Mouse (Mus musculus) intestine, embryonic 14.5 days (tissue): ENCODE data around the gene Pias1. TPM values are rescaled to one million over a fixed set of nuclear protein-coding genes. Genes with fewer than 3 reads are reported as not detected.

Experiments used
- ATAC-seq: fragments of 200-750 bp; cut with Nextera tagmentation; replicated peaks from 2 replicates; pipeline ENCODE4 v1.8.0; 2017; ENCODE audit warnings: low read depth, moderate number of reproducible peaks, moderate TSS enrichment, moderate library complexity; ENCODE audit not compliant: low FRiP score, low TSS enrichment
- DNase-seq: peaks from one replicate; pipeline ENCODE4 v3.0.0-alpha.2; 2018; ENCODE audit warnings: low spot score
- H3K27ac ChIP-seq: fragments of 300-500 bp; sonication (generic); 2 replicates; pipeline ENCODE4 v1.5.1; 2014; ENCODE audit warnings: low read depth, mild to moderate bottlenecking, control low read depth
- H3K27me3 ChIP-seq: fragments of 300-500 bp; sonication (generic); replicated peaks from 2 replicates; pipeline ENCODE4 v1.6.1; 2014; ENCODE audit warnings: low read length, control low read depth; ENCODE audit not compliant: control insufficient read depth, insufficient read depth
- H3K36me3 ChIP-seq: fragments of 300-500 bp; sonication (generic); 2 replicates; pipeline ENCODE4 v1.6.1; 2014; ENCODE audit warnings: low read length, control low read depth; ENCODE audit not compliant: control insufficient read depth, insufficient read depth
- H3K4me1 ChIP-seq: fragments of 300-500 bp; sonication (generic); replicated peaks from 2 replicates; pipeline ENCODE4 v1.6.1; 2014; ENCODE audit warnings: low read length, control low read depth, mixed read lengths; ENCODE audit not compliant: control insufficient read depth, insufficient read depth
- H3K4me2 ChIP-seq: fragments of 300-500 bp; sonication (generic); 2 replicates; pipeline ENCODE4 v1.6.1; 2014; ENCODE audit warnings: low read length
- H3K4me3 ChIP-seq: fragments of 300-500 bp; sonication (generic); 2 replicates; pipeline ENCODE4 v1.5.1; 2014; ENCODE audit warnings: low read depth, low read length, control low read depth, mixed read lengths
- H3K9ac ChIP-seq: fragments of 300-500 bp; sonication (generic); 2 replicates; pipeline ENCODE4 v1.6.1; 2014; ENCODE audit warnings: mild to moderate bottlenecking, low read length
- H3K9me3 ChIP-seq: fragments of 300-500 bp; sonication (generic); 2 replicates; pipeline ENCODE4 v1.6.1; 2016; ENCODE audit warnings: low read length, control low read depth; ENCODE audit not compliant: control insufficient read depth
- WGBS: fragments of 180-500 bp; shearing (Covaris S2); extraction: QIAGEN DNeasy Blood & Tissue Kit; methylation state at CpG from one replicate; pipeline ENCODE4 v1.1.7; 2014; 5-methylcytosine and 5-hydroxymethylcytosine counted together
- polyA plus RNA-seq: library from polyadenylated mRNA; unstranded; fragments of >200 nt; fragmentation: Nextera tagmentation; extraction: Ambion mirVana; gene quantifications from 2 replicates; pipeline ENCODE4 v1.2.1, GENCODE M21; 2014

Pias1 gene
- polyA plus RNA-seq, 1 experiment from 2014 or later, result 51.4 TPM

DNA sequence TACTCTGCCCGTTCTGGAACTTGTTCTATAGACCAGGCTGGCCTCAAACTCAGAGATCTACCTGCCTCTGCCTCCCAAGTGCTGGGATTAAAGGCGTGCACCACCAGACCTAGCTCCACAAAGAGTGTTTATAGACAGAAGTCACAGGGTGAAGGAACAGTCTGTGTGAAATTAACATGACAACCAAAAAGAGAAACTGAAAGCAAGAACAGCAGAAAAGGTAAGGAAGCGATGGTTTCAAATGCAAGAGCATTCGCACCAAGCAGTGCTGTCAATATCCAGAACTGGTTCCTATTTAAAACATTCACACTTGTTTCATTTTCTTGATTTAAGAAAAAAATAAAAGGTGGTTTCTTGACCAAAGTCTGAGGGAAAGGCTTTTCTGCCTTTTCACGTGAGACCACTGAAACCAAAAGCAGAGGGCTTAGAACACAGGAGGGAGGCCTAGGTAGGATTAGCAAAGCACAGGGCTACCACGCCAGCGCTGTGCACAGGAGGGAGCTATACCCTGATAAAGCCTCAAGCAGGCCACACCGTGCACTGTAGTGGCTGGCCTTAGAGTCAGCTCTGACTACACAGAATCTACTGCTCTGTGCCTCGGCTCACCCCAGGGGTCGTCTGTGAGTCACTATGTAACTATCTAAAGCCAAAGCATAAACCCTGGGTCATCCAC is 15.5 kb downstream of the Pias1 start:
- Histone ChIP-seq H3K4me3 (no peak overlapping the region), H3K4me1 (peaks cover 4% of the 10 kb centered on the region), H3K9me3 (no peaks in the 10 kb centered on the region), H3K9ac (no peak overlapping the region), H3K36me3 (no peaks in the 10 kb centered on the region), H3K27me3 (no peaks in the 10 kb centered on the region), H3K4me2 (no peak overlapping the region), H3K27ac (no peak overlapping the region)
- ATAC-seq (no peak; the same call in 1 of the 2 replicates), DNase-seq (no peak)
- 54% methylated on average over 10 of the region's 10 CpGs for WGBS

DNA sequence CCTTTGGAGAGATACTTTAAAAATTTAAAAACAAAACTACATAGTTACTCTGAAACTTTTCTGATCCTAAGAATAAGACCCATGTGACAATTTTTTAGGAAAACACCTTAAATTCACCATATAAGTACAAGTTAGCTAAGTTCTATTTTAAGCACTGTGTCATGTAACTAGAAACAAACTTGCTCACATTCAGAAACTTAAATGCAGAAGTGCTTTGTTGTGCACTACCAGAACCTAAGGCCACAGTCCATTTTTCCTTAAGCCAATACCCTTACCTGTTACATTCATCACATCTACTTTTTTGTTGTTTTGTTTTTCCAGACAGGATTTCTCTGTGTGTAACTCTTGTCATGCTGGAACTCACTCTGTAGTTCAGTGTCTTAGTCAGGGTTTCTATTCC is 17.4 kb downstream of the Pias1 start:
- Histone ChIP-seq H3K4me1 (no peaks in the 10 kb centered on the region; the same call in none of the 2 replicates), H3K9me3 (no peaks in the 10 kb centered on the region), H3K4me2 (no peak overlapping the region), H3K27me3 (no peaks in the 10 kb centered on the region), H3K27ac (no peak overlapping the region), H3K9ac (no peak overlapping the region), H3K4me3 (no peak overlapping the region), H3K36me3 (no peaks in the 10 kb centered on the region)
- DNase-seq (no peak), ATAC-seq (no peak)

DNA sequence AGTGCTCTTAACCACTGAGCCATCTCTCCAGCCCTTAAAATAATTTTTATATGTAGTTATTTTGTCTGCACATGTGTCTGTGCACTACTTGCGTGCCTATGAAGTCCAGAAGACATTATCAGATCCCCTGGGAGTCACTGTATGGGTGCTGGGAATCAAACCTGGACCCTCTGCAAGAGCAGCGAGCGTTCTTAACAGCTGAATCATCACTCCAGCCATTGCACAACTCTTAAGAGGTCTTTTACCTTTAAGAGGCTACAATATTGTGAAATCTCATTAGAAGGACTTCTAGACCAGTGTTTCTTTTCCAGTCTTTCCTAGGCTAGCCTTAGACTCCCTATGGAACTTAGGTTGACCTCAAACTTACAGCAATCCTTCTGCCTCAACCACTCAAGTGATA is 21.7 kb downstream of the Pias1 start:
- WGBS, result 91% methylated on average over 3 of the region's 3 CpGs

DNA sequence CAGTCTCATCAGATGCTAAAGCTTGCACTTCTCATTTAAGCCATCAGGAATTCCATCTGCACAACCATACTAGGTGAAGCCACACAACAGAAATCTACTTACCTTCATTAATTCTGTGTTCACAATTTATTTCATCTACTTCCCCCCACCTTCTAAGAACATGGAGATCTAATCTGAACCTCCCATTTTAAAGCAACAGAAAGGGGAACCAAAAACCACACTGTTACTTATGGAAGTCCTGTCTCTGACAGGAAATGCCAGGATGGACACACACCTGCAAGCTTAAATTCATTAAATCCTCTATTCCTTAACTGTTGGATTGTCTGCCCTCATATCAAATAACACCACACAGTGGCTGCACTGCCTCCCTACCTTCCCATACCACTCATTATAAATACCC is 35.0 kb downstream of the Pias1 start:
- Histone ChIP-seq H3K4me1 (peaks cover 15% of the 10 kb centered on the region; the same call in 1 of the 2 replicates), H3K27me3 (no peaks in the 10 kb centered on the region), H3K9ac (no peak overlapping the region), H3K4me3 (no peak overlapping the region), H3K36me3 (peaks cover 13% of the 10 kb centered on the region), H3K9me3 (no peaks in the 10 kb centered on the region), H3K27ac (no peak overlapping the region), H3K4me2 (no peak overlapping the region)
- DNase-seq (no peak), ATAC-seq (no peak)

More for the DNA sequence above, 21.7 kb downstream of the Pias1 start:
- Histone ChIP-seq H3K4me3 (no peak overlapping the region), H3K27me3 (no peaks in the 10 kb centered on the region), H3K4me1 (no peaks in the 10 kb centered on the region; the same call in none of the 2 replicates), H3K36me3 (no peaks in the 10 kb centered on the region), H3K27ac (no peak overlapping the region), H3K9ac (no peak overlapping the region), H3K9me3 (no peaks in the 10 kb centered on the region), H3K4me2 (no peak overlapping the region)
- DNase-seq (no peak), ATAC-seq (no peak)

DNA sequence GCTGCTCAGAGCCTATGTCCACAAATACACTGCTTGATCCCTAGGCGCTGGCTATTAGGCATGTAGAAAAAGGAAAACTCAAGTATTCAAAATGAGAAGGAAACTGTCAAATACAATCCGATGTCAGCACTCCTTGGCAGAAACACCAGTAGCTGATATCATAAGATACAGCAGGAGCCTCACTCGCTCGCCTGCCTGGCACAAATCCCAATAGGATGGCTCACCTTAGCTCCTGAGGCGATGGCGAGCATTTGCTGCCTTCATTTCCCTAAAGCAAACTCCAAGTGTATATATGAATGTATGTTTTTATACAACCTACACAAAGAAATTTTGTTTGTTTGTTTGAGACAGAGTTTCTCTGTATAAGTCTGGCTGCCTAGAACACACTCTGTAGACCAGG is 42.4 kb downstream of the Pias1 start:
- H3K27me3 ChIP-seq, result no peaks in the 10 kb centered on the region
- H3K27ac ChIP-seq, result no peak overlapping the region
- 0 out of 2 replicates have a peak, but pooled peaks cover 4% of the 10 kb centered on the region for H3K4me1 ChIP-seq
- no peak overlapping the region for H3K4me3 ChIP-seq
- ATAC-seq (no peak), DNase-seq (no peak)
- H3K9ac ChIP-seq, result no peak overlapping the region
- 0 out of 2 replicates have a peak, but pooled peaks cover 5% of the 10 kb centered on the region for H3K36me3 ChIP-seq
- 92% methylated on average over 6 of the region's 6 CpGs for WGBS
- H3K9me3 ChIP-seq, result no peaks in the 10 kb centered on the region
- no peak overlapping the region for H3K4me2 ChIP-seq

- 0 out of 2 replicates have a peak, but pooled peaks cover 2% of the 10 kb centered on the region for H3K36me3 ChIP-seq
- no peak overlapping the region for H3K4me2 ChIP-seq
- H3K4me1 ChIP-seq, result 0 out of 2 replicates have a peak, but pooled peaks cover 4% of the 10 kb centered on the region
- no peaks in the 10 kb centered on the region for H3K27me3 ChIP-seq
- H3K9me3 ChIP-seq, result no peaks in the 10 kb centered on the region
- no peak for ATAC-seq
- no peak overlapping the region for H3K27ac ChIP-seq
- no peak overlapping the region for H3K4me3 ChIP-seq
- DNase-seq, result no peak
- WGBS, result 90% methylated on average over 1 of the region's 1 CpGs
- no peak overlapping the region for H3K9ac ChIP-seq
These were observed 43.7 kb downstream of the Pias1 start for GRCm38 (mm10) chr9:62944063-62944462.

DNA sequence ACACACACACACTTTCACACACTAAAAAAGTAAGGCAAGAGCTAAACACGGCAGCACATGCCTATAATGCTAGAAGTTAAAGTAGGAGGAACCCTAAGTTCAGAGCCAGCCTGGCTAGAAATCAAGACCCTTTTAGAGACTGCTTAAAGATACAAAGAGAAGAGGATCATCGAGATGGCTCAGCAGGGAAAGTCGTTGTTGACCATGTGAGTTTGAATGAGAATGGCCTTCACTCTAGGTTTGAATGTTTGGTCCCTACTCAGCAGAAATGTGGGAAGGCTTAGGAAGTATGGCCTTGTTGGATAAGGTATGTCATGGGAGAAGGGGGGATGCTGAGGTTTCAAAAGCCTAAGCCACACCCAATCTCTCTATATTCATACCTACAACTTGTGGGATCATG is 46.8 kb downstream of the Pias1 start:
- Histone ChIP-seq H3K4me1 (peaks cover 5% of the 10 kb centered on the region; the same call in 1 of the 2 replicates), H3K27me3 (no peaks in the 10 kb centered on the region), H3K27ac (no peak overlapping the region), H3K9me3 (no peaks in the 10 kb centered on the region), H3K4me3 (no peak overlapping the region), H3K4me2 (no peak overlapping the region), H3K36me3 (0 out of 2 replicates have a peak, but pooled peaks cover 2% of the 10 kb centered on the region), H3K9ac (no peak overlapping the region)
- WGBS, result 82% methylated on average over 3 of the region's 3 CpGs
- DNase-seq (no peak), ATAC-seq (no peak)

DNA sequence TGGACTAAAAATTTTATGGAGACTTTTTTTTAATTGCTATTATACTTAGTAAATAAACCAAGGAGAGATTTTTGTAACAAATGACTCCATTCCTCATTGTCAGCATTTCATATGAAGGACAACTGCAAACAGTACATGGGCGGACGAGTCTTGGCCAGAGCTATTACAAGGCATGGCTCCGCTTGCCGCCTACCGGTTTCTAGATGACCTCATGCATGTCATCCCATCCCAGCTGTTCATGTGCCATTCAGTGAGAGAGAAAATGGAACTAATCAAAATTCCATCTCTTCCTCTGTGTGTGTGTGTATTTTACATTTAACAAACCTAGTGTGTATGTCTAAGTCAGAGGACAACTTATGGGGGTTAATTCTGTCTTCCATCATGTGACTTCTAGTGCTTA is 51.9 kb downstream of the Pias1 start:
- DNase-seq (no peak), ATAC-seq (no peak)
- Histone ChIP-seq H3K9me3 (no peaks in the 10 kb centered on the region), H3K4me1 (peaks cover 16% of the 10 kb centered on the region), H3K36me3 (no peaks in the 10 kb centered on the region), H3K27me3 (no peaks in the 10 kb centered on the region), H3K9ac (no peak overlapping the region), H3K27ac (no peak overlapping the region), H3K4me3 (no peak overlapping the region), H3K4me2 (no peak overlapping the region)
- WGBS, result 86% methylated on average over 5 of the region's 5 CpGs
